Mouse (Mus musculus) liver, embryonic 12.5 days (tissue): ENCODE results near the gene Irs2. TPM values are rescaled to one million over a fixed set of nuclear protein-coding genes. Genes with fewer than 3 reads are reported as not detected.

Experiments
- ATAC-seq: fragments of 200-750 bp; cut with Nextera tagmentation; 2 replicates; pipeline ENCODE4 v1.8.0; 2017; ENCODE audit warnings: moderate number of reproducible peaks, mild to moderate bottlenecking, moderate library complexity
- H3K27ac ChIP-seq: fragments of 300-500 bp; sonication (generic); 2 replicates; pipeline ENCODE4 v1.5.1; 2016; ENCODE audit warnings: mild to moderate bottlenecking
- H3K27me3 ChIP-seq: fragments of 300-500 bp; sonication (generic); replicated peaks from 2 replicates; pipeline ENCODE4 v1.6.1; 2016; ENCODE audit warnings: mild to moderate bottlenecking, moderate library complexity
- H3K36me3 ChIP-seq: fragments of 300-500 bp; sonication (generic); 2 replicates; pipeline ENCODE4 v1.6.1; 2016; ENCODE audit warnings: mild to moderate bottlenecking, moderate library complexity
- H3K4me1 ChIP-seq: fragments of 300-500 bp; sonication (generic); 2 replicates; pipeline ENCODE4 v1.6.1; 2016
- H3K4me2 ChIP-seq: fragments of 300-500 bp; sonication (generic); 2 replicates; pipeline ENCODE4 v1.6.1; 2016; ENCODE audit warnings: mild to moderate bottlenecking, moderate library complexity
- H3K4me3 ChIP-seq: fragments of 300-500 bp; sonication (generic); 2 replicates; pipeline ENCODE4 v1.5.1; 2016; ENCODE audit warnings: mild to moderate bottlenecking, moderate library complexity
- H3K9ac ChIP-seq: fragments of 300-500 bp; sonication (generic); 2 replicates; pipeline ENCODE4 v1.6.1; 2016; ENCODE audit warnings: mild to moderate bottlenecking, moderate library complexity
- H3K9me3 ChIP-seq: fragments of 300-500 bp; sonication (generic); replicated peaks from 2 replicates; pipeline ENCODE4 v1.6.1; 2016; ENCODE audit warnings: mild to moderate bottlenecking, moderate library complexity
- WGBS: fragments of 180-500 bp; shearing (Covaris S2); methylation state at CpG from one replicate; pipeline ENCODE4 v1.1.7; 2016; ENCODE audit not compliant: insufficient replicate concordance; 5-methylcytosine and 5-hydroxymethylcytosine counted together
- polyA plus RNA-seq: library from polyadenylated mRNA; unstranded; fragments of >200 nt; fragmentation: Nextera tagmentation; extraction: Ambion mirVana; gene quantifications from 2 replicates; pipeline ENCODE4 v1.2.1, GENCODE M21; 2016

Irs2 gene
- polyA plus RNA-seq, 1 experiment from 2014 or later, result 10.4 TPM

GRCm38 (mm10) chr8:10999538-10999937, 8.7 kb downstream of the Irs2 start:
- 83% methylated on average over 4 of the region's 4 CpGs for WGBS
- H3K9ac ChIP-seq, result peak overlapping the region; percentile 37; the same call in 1 of the 2 replicates
- peaks cover 96% of the 10 kb centered on the region for H3K4me1 ChIP-seq
- H3K36me3 ChIP-seq, result peaks cover 82% of the 10 kb centered on the region
- no peaks in the 10 kb centered on the region for H3K9me3 ChIP-seq
- no peak overlapping the region for H3K27ac ChIP-seq
- no peaks in the 10 kb centered on the region for H3K27me3 ChIP-seq
- H3K4me3 ChIP-seq, result 0 out of 2 replicates have a peak overlapping the region, but pooled peaks have one; percentile 88
- no peak for ATAC-seq
- peak overlapping the region; percentile 90 for H3K4me2 ChIP-seq

- peaks cover 87% of the 10 kb centered on the region for H3K36me3 ChIP-seq
- H3K27ac ChIP-seq, result peak overlapping the region; percentile 87
- peaks cover 97% of the 10 kb centered on the region for H3K4me1 ChIP-seq
- peak overlapping the region; percentile 49 for H3K9ac ChIP-seq
- WGBS, result 5% methylated on average over 2 of the region's 2 CpGs
- H3K27me3 ChIP-seq, result no peaks in the 10 kb centered on the region
- H3K4me2 ChIP-seq, result peak overlapping the region; percentile 66
- peak; percentile 87 for ATAC-seq
- H3K4me3 ChIP-seq, result peak overlapping the region; percentile 10
- no peaks in the 10 kb centered on the region for H3K9me3 ChIP-seq
Measured at GRCm38 (mm10) chr8:10996247-10996646, 12.0 kb downstream of the Irs2 start.

GRCm38 (mm10) chr8:10995756-10996155, 12.5 kb downstream of the Irs2 start:
- 23% methylated on average over 2 of the region's 2 CpGs for WGBS
- Histone ChIP-seq H3K4me3 (peak overlapping the region; percentile 10), H3K9me3 (no peaks in the 10 kb centered on the region), H3K4me1 (peaks cover 97% of the 10 kb centered on the region), H3K36me3 (peaks cover 82% of the 10 kb centered on the region), H3K9ac (peak overlapping the region; percentile 49), H3K4me2 (peak overlapping the region; percentile 66), H3K27me3 (no peaks in the 10 kb centered on the region), H3K27ac (peak overlapping the region; percentile 87)
- ATAC-seq, result peak; percentile 22; the same call in 1 of the 2 replicates

GRCm38 (mm10) chr8:10994390-10994954, 13.8 kb downstream of the Irs2 start:
- peak overlapping the region; percentile 66 for H3K4me2 ChIP-seq
- peaks cover 76% of the 10 kb centered on the region for H3K36me3 ChIP-seq
- no peak overlapping the region for H3K4me3 ChIP-seq
- H3K9me3 ChIP-seq, result no peaks in the 10 kb centered on the region
- no peak for ATAC-seq
- H3K27ac ChIP-seq, result peak overlapping the region; percentile 87; the same call in 1 of the 2 replicates
- 81% methylated on average over 6 of the region's 6 CpGs for WGBS
- peaks cover 95% of the 10 kb centered on the region for H3K4me1 ChIP-seq
- peak overlapping the region; percentile 8; the same call in 1 of the 2 replicates for H3K9ac ChIP-seq
- no peaks in the 10 kb centered on the region for H3K27me3 ChIP-seq

GRCm38 (mm10) chr8:10993582-10994216, 14.6 kb downstream of the Irs2 start:
- Histone ChIP-seq H3K36me3 (peaks cover 79% of the 10 kb centered on the region), H3K27ac (peak overlapping the region; percentile 87; the same call in 1 of the 2 replicates), H3K27me3 (no peaks in the 10 kb centered on the region), H3K4me1 (peaks cover 99% of the 10 kb centered on the region), H3K4me2 (peak overlapping the region; percentile 66; the same call in 1 of the 2 replicates), H3K4me3 (no peak overlapping the region), H3K9ac (no peak overlapping the region), H3K9me3 (no peaks in the 10 kb centered on the region)
- 85% methylated on average over 10 of the region's 10 CpGs for WGBS
- ATAC-seq, result no peak

GRCm38 (mm10) chr8:10992081-10992480, 16.2 kb downstream of the Irs2 start:
- H3K4me2 ChIP-seq, result peak overlapping the region; percentile 61
- no peaks in the 10 kb centered on the region for H3K27me3 ChIP-seq
- 66% methylated on average over 8 of the region's 8 CpGs for WGBS
- peak overlapping the region; percentile 40 for H3K9ac ChIP-seq
- no peak overlapping the region for H3K4me3 ChIP-seq
- H3K9me3 ChIP-seq, result no peaks in the 10 kb centered on the region
- H3K4me1 ChIP-seq, result peaks cover 99% of the 10 kb centered on the region
- ATAC-seq, result no peak
- peaks cover 76% of the 10 kb centered on the region for H3K36me3 ChIP-seq
- peak overlapping the region; percentile 93 for H3K27ac ChIP-seq

- Histone ChIP-seq H3K4me2 (peak overlapping the region; percentile 61), H3K9me3 (no peaks in the 10 kb centered on the region), H3K27ac (peak overlapping the region; percentile 93), H3K4me3 (peak overlapping the region; percentile 31; the same call in 1 of the 2 replicates), H3K36me3 (peaks cover 76% of the 10 kb centered on the region), H3K4me1 (peaks cover 99% of the 10 kb centered on the region), H3K9ac (peak overlapping the region; percentile 66), H3K27me3 (no peaks in the 10 kb centered on the region)
- peak; percentile 12; the same call in 1 of the 2 replicates for ATAC-seq
- WGBS, result 44% methylated on average over 2 of the region's 2 CpGs
Measured at GRCm38 (mm10) chr8:10991323-10991722, 16.9 kb downstream of the Irs2 start.

- H3K4me1 ChIP-seq, result peaks cover 99% of the 10 kb centered on the region
- peak overlapping the region; percentile 61 for H3K4me2 ChIP-seq
- H3K27me3 ChIP-seq, result no peaks in the 10 kb centered on the region
- peak overlapping the region; percentile 93 for H3K27ac ChIP-seq
- WGBS, result 20% methylated on average over 10 of the region's 10 CpGs
- H3K9ac ChIP-seq, result peak overlapping the region; percentile 66
- H3K9me3 ChIP-seq, result no peaks in the 10 kb centered on the region
- H3K4me3 ChIP-seq, result peak overlapping the region; percentile 31; the same call in 1 of the 2 replicates
- peaks cover 77% of the 10 kb centered on the region for H3K36me3 ChIP-seq
- ATAC-seq, result peak; percentile 70
Measured at GRCm38 (mm10) chr8:10990421-10991110, 17.7 kb downstream of the Irs2 start.

- Histone ChIP-seq H3K9me3 (no peaks in the 10 kb centered on the region), H3K27me3 (no peaks in the 10 kb centered on the region), H3K9ac (peak overlapping the region; percentile 51), H3K4me2 (peak overlapping the region; percentile 61), H3K4me3 (peak overlapping the region; percentile 10; the same call in 1 of the 2 replicates), H3K27ac (peak overlapping the region; percentile 82), H3K4me1 (peaks cover 98% of the 10 kb centered on the region), H3K36me3 (peaks cover 75% of the 10 kb centered on the region)
- WGBS, result 82% methylated on average over 3 of the region's 3 CpGs
- ATAC-seq, result no peak
Measured at GRCm38 (mm10) chr8:10989946-10990345, 18.3 kb downstream of the Irs2 start.

GRCm38 (mm10) chr8:10986638-10987037, 21.6 kb downstream of the Irs2 start:
- 67% methylated on average over 17 of the region's 17 CpGs for WGBS
- Histone ChIP-seq H3K9me3 (no peaks in the 10 kb centered on the region), H3K9ac (no peak overlapping the region), H3K27ac (peak overlapping the region; percentile 79), H3K27me3 (no peaks in the 10 kb centered on the region), H3K4me3 (no peak overlapping the region), H3K4me1 (peaks cover 86% of the 10 kb centered on the region), H3K36me3 (peaks cover 70% of the 10 kb centered on the region), H3K4me2 (peak overlapping the region; percentile 36)
- ATAC-seq, result no peak

- Histone ChIP-seq H3K27ac (no peak overlapping the region), H3K9me3 (no peaks in the 10 kb centered on the region), H3K27me3 (no peaks in the 10 kb centered on the region; the same call in 1 of the 2 replicates), H3K4me1 (peaks cover 75% of the 10 kb centered on the region), H3K9ac (no peak overlapping the region), H3K36me3 (peaks cover 70% of the 10 kb centered on the region), H3K4me3 (no peak overlapping the region), H3K4me2 (peak overlapping the region; percentile 8; the same call in 1 of the 2 replicates)
- WGBS, result 62% methylated on average over 7 of the region's 7 CpGs
- peak; percentile 69 for ATAC-seq
Measured at GRCm38 (mm10) chr8:10985064-10985463, 23.2 kb downstream of the Irs2 start.

- WGBS, result 85% methylated on average over 6 of the region's 6 CpGs
Measured at GRCm38 (mm10) chr8:10980876-10981275, 27.4 kb downstream of the Irs2 start.

More at GRCm38 (mm10) chr8:10980876-10981275, 27.4 kb downstream of the Irs2 start:
- Histone ChIP-seq H3K36me3 (peaks cover 32% of the 10 kb centered on the region), H3K9me3 (no peaks in the 10 kb centered on the region), H3K27ac (no peak overlapping the region), H3K4me2 (no peak overlapping the region), H3K4me1 (peaks cover 75% of the 10 kb centered on the region), H3K4me3 (no peak overlapping the region), H3K9ac (no peak overlapping the region), H3K27me3 (peaks cover 1% of the 10 kb centered on the region; the same call in 1 of the 2 replicates)
- ATAC-seq, result no peak
